Mouse (Mus musculus): Measurements from ENCODE around the gene Ss18l1.

The Ss18l1 gene

DNA sequence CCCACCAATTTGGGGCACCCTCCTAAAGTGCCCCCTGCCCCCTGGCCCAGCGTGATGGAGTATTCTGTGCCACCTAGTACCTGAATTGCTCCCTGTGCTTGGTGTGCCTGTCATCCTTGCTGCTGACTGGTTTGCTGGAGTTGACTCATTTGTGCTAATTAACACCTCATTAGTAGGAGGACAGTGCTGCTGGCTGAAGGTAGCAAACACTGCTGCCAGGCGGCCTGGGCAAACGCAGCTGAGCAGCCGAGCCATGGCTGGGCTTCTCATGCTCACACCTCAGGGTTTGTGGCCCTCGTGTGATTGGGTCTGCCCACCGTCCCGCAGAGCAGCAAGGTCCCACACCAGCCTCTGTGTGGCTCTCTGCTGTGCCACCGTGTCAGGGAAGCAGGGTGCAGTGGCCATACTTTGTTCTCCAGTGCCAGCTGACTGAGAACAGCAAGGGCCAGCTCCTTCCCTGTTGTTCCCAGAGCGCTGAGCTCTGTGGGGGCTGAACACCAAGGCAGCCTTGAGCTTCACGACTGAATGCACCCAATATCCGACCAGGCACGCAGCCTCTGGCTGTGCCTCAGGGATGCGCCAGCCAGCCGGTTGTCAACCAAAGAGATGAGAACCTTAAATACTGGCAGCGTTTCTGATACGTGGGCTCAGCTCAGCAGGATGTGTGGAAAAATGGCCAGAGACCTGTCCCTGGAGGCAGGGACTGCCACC lies 43.8 kb downstream of the Ss18l1 start:
- no peak for DNase-seq (ENCODE audit: low read depth, low spot score)

DNA sequence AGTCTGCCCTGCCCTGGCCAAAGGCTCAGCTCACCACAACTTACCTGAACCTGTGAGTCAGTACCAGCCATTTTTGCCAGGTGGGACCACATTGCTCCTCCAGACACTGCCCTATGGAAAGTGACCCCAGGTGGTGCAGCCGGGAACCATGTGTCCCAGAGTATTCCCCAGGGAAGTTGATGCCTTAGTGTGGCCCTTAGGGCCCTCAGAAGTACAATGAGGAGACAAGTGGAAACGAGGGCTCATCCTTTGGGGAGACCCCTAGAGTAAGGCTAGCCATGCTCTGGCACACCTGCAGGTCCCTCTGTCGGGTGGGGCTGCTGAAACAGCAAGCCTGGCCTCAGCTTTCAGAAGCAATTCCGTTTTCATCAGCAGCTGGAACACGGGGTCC lies 44.3 kb downstream of the Ss18l1 start:
- no peak for DNase-seq (ENCODE audit: low read depth, low spot score)

DNA sequence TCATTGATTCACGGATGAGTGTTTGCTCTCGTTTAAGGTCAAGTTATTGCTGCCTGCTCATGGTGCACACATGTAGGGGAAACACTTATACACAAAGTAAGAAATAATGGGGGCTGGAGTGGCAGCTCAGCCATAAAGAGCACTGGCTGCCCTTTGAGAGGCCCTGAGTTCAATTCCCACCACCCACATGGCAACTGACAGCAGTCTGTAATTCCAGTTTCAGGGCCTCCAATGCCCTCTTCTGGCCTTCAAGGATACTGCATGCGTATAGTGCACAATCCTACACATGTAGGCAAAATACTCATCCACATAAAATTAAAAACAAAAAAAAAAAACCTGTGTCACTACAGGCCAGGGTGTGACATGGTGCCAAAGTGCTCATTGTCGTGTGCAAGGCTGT lies 45.2 kb downstream of the Ss18l1 start:
- no peak for DNase-seq (ENCODE audit: low read depth, low spot score)

DNA sequence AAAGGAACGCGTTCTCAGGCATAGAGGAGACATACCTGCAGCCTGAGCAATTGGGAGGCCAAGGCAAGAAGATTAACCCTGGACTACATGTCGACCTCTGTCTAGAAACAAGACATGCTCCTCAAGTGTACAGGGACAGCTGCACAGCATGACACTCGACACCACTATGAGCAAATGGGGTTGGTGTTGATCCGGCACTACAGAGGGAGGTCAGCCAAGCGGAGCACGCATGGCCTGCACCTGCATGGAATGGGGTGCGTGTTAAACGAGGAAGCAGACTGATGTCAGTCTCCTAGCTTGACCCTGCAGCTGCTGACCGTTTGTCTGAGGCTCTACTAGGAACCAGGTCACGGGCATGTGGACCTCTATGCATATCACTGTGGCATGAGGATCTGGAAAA lies 48.0 kb downstream of the Ss18l1 start:
- DNase-seq (ENCODE audit: low read depth, low spot score) = no peak

DNA sequence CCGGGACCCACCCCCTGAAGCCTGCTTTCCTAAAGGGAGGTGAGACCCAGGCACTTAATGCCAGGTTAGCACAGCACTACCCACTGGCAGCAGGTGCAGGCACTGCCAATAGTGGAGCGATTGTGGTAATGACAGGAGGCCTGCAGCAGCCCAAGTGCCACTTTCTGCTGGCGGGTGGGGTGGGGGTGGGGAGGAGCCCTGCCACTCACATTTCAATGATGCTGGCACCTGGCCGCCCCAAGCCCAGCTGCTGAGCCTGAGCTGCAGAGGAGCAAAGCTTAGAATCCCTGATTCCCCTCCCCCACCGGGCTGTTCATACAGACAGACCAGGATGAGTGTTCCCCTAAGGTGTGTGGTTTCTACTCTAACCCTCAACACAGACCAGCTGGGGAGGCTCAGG lies 53.4 kb downstream of the Ss18l1 start:
- DNase-seq (ENCODE audit: low read depth, low spot score) = no peak

DNA sequence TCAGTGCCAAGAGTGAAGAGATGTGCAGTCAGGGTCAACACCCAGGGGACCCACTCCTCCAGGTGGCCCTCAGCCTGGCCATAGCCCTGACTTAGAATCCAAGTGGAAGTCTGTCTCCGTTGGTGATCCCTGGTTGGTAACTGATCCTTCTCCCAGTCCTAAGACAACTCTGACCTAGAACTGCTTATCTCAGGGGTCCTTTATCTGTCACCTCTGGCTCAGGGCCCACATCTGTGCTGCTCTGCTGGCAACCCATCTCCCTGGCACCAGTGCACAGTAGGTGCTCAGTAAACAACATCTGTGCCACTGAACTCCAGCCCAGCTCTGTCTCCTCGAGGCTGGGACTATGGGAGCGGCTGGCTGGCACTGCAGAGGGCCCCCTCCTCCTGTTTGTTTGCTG lies 55.3 kb downstream of the Ss18l1 start:
- DNase-seq (ENCODE audit: low read depth, low spot score) = no peak

DNA sequence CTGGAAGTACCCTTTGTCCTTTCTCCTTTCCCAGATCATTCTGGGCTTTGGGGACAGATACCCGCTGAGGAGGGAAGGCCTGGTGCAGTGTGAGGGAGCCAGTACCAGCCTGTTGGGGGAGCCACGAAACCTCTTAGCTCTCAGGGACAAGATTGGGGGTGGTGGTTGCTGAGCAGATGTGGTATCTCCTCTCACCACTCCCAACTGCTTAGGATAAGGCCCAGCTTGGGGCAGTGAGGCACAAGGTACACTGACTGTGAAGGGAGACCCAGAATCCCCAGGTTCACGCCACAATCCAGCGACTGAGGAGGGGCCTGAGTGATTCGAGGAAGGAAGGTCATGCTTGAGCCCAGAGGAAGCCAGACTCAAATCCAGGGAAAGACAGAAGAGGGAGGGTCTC lies 55.9 kb downstream of the Ss18l1 start:
- DNase-seq (ENCODE audit: low read depth, low spot score) = no peak

DNA sequence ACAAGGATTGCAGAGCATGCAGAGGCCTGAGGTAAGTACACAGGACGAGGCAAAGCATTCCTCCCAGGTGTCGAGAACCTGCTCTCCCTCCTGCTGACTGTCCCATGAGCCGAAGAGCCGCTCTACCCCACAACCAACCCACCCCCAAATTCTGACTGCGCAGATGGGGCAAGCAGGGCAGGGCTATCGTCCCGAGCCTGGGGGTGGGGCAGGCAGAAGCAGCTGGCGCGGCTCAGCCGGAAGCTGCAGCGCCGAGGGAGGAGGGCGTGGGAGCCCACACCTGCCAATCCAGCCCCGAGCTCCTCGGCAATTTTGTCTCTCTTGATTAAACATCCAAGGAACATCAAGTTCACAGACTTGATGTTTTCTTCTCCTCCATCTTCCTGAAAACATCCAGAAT lies 57.2 kb downstream of the Ss18l1 start:
- peak; percentile 51 for DNase-seq (ENCODE audit: low read depth, low spot score)

DNA sequence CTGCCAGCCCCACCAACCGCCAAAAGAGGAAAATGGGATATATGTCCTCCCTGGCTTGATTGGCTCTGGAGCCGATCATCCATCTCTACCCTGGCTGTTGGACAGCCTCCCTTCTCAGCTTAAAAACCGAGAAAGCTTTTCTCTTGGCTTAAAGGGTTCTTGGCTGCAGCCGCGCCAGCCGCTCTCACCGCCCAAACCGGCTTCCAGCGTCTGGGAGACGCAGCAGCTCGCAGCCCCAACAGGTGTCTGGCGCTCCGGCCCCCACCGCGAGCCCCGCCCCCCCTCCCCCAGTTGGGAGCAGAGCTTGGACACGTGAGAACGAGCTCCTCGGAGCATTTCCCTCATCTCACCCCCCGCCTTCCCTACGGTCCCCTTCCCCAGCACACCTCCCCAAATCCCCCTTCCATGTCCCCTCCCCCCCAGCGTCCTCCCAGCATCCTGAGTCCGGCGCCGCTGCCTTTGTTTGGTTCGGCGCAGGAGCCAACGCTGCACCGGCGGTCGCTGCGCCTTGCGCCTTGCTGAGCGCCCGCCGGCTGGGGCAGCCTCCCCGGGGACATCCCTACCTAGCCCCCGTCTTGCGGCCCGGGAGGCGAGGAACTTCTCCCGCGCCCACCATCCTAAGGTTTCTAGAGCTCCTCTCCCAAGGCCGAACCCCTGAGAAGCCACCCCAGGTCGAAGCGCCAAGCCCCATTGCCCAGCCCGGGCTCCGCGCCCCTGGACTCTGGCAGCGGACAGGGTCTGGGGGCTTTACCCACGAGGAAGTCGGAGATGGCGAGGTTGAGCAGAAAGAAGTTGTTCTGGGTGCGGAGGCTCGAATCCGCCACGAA lies 61.1 kb downstream of the Ss18l1 start:
- no peak for DNase-seq (ENCODE audit: low read depth, low spot score)

DNA sequence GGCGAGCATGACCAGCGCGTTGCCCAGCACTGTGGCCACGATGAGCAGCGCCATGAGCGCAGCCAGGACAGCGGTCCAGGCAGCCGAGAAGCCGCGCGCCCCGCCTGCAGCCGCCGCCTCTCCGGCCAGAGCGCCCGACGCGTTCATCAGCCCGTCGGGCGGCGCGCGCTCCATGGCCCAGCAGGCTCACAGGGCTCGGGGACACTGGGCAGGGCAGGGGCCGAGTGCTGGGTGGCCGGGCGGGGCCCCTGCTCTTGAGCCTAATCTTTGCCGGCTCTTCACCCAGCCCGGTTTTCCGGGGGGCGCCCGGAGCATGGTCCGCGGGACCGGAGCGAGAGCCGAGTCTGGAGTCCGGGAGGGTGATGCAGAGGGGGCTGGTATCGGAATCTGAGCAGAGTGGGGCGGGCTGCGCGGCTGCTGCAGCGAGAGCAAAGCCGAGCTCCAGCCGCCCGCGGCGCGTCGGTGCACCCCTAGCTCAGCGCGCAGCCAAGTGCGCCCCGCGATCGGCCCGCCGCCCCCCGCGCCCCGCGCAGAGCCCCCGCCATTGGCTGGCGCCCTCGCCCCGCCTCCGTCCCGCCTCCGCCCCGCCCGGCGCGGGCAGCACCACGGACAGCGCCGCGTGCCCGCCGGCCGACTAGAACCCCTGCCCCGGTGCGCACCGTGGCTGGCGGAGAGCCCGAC lies 61.8 kb downstream of the Ss18l1 start, which contains the start of gene Hrh3:
Gene Hrh3, minus strand, starts transcription at position 511 of the 681 bp plus-strand sequence.
- peak; percentile 67 for DNase-seq (ENCODE audit: low read depth, low spot score)

DNA sequence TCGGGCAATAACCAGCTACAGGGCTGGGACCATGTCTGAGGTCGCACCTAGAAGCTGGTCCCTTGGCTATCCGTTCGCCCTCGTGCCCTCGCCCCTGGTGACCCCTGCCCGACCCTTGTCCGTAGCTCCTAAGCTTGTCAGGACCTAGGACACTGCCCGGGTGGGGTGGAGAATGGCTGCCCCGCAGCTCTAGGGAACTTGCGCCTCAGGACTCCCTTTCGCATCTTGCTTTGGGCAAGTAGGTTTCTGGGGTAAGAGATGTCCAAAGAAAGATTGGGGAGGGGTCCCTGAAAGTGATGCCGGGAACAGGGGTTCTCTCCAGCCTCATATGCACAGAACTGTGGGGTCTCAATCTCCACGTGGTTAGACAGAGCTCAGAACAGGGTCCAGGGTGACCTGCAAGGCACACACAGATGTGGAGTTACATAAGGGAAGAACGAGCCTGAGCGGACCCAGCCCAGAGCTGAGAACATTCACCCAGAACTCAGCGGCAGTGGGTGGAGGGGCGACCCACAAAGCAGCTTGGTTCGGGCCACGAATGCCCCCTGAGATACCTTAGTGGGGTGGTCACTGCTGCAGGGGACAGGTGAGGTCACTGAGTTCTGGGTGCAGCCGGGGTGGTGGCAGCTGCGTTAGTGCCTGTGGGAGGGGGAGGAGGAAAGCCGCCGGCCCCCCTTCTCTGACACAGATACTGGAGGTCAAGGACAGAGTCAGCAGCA lies 62.5 kb downstream of the Ss18l1 start:
- DNase-seq (ENCODE audit: low read depth, low spot score) = no peak

DNA sequence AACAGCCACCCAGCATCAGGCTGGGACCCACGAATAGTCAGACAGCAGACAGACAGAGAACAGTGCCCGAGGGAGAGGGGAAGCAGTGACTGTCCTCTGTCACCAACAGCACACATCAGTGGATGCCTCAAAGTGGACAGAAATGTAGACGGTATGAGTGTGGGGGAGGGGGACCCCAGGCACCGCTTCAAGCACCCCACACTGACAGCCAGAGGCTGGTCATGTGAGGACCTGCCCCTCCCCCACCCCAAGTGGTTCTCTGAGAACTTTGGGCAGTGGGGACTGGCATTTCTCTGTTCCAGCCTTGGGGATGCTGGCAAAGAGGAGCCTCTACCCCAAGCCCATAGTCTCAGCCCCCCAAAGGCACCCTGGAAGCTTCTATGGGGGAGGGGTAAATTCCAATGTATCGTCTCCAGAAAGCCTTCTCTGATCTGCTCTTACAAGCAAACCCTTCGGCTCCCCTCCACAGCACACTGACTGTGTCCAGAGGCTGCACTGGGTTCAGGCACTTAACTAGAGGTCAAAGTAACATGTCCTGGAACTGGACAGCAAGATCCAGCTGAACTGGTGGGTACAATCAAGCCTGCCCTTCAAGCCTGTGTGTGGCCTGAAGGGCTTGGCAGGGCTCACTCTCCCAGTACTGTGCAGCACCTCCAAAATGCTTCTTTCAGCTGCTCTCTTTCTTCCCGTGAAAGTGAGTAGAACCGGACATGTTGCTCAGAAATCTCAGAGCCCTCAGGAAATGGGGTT lies 63.3 kb downstream of the Ss18l1 start:
- peak; percentile 15 for DNase-seq (ENCODE audit: low read depth, low spot score)

DNA sequence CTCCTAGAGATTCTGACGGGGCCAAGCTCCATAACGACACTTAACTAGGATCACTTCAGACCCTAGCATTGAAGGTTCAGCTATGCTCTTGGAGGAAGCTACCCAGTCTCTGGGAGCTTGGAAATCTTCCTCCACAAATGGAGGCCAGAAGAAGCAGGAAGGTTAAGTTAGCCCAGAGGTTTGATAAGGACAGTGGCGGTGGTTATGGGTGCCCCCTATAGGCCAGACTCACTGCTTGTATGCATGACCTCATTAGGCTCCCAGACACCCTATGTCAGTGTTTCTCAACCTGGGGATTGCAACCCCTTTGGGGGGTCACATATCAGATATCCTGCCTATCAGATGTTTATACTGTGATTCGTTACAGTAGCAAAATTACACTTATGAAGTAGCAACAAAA lies 64.8 kb downstream of the Ss18l1 start:
- peak; percentile 51 for DNase-seq (ENCODE audit: low read depth, low spot score)

DNA sequence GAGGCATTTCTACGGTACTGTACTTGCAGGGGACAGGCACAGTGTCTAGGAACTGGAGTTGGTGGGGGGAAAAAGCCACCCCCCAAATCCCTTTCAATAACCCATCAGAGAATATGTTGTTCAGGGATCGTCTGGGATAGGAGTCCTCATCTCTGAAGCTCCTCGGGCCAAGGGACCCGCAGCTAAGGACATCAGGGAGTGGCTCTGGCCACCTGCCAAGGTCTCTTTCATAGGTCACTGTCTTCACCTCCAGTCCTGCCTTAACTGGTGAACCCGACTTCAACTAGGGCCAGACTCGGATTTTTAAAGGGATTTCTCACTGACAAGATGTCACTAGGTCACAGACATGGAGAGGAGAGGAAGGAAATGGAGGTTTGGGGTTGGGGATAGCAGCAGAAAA lies 66.0 kb downstream of the Ss18l1 start:
- DNase-seq (ENCODE audit: low read depth, low spot score) = no peak

DNA sequence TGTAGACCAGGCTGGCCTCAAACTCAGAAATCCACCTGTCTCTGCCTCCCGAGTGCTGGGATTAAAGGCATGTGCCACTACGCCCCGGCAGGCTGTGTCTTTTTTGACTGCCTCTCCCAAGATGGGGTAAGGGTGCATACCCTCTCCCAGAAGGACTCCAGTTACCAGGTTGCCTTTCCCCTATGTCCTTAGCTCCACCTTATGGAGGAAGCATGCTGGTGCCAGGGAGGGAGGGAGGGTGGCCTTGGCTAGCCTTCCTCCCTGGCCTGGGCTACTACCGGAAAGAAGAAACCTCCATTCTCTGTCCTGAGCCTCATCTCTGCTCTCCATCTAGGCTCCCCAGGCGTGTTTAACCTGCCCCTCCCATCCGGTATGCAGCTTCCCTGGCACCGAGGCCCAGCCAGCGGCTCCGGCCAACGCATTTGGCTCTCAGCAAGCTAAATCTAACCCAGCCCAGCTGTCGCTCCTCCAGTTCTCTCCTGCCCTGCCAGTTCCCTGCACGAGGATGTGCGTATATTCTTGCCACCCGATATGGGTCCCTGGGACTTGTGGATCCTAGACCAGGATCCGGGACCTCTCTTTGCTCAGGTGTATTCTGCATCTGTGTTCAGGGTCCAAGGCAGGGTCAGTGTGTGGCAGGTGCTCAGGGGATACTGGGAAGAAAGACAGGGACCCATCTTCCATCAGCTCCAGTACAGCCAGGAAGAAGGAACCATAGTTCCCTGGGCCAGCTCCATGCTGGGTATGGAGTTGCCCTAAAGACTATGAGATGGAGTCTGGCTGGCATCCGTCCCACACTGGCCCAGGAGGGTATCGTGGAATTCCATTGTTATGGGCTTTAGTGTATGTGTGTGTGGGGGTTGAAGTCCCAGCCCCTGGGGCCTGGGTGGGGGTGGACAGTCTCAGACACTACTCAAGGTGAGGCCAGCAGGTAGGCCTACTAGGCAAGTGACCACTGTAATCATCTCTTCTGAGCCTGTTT lies 71.9 kb downstream of the Ss18l1 start:
- no peak for DNase-seq (ENCODE audit: low read depth, low spot score)

DNA sequence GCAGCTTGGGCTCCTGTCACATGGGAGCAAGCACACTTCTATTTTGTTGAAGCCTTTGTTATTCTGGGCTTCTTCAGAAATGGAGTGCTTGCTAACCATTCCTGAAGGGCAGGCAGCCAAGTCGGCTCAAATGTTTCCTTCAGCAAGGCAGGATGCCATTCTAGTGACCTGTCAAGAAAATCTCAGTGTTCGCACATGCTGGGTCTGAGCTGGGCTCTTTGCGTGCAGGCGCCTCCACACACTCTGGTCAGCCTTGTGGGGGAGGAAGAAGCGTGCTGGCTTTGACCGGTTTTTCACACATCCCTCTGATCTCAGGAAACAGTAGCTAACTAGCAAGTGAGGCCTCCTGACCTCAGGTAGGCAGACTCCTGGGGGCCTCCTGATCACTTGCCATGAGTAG lies 73.0 kb downstream of the Ss18l1 start:
- DNase-seq (ENCODE audit: low read depth, low spot score) = no peak

DNA sequence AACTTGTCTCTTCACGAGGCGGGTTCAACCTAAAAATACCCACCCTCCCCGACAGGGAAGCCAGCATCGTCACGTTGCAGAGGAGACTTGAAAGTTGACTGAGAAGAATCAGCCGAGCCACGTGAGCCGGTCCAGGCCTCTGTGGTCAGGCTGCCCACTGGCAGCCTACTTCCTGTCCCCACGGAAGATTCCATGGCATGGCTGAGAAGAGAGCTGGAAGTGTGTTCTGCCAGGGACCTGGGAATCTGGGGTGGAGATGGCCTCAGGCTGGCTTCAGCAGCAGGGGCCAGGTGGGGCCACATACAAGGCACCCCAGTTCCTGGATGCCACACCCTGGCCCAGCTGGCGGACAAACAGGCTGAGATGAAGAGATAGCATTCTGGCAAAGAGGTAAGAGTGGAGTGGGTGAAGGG lies 73.8 kb downstream of the Ss18l1 start:
- no peak for DNase-seq (ENCODE audit: low read depth, low spot score)

DNA sequence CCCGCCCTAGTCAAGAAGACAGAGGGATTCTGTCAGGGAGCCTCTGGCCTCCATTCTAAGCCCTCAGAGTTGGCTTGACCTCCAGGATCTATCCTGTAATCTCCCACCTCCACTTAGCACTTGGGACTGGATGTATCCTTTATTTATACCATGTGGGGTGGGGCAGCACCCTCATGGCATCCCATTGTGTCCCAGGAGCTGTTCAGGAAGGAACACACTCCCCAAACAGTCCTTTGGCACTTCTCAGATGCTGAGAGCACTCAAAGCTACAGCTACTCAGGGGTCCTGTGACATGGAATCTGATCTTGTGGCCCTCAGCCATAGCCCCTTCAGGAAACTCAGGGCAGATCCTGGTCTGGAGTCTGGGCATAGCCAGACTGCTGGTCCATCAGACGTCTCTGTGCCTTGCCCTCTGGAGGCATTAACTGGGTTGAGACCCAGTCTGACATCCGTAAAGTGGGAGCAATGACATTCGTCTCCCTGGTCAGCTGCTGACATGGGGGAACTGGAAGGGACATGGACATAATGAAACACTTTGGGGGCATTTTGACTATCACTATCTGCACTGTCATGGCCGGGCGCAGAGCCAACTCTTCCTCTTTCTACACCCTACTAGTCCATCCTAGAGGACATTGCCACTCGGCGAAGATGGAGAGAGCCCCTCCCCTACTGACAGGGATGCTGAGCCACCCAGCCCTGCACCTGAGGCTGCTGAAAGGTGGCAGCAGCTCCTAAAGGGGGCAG lies 74.6 kb downstream of the Ss18l1 start:
- no peak for DNase-seq (ENCODE audit: low read depth, low spot score)

DNA sequence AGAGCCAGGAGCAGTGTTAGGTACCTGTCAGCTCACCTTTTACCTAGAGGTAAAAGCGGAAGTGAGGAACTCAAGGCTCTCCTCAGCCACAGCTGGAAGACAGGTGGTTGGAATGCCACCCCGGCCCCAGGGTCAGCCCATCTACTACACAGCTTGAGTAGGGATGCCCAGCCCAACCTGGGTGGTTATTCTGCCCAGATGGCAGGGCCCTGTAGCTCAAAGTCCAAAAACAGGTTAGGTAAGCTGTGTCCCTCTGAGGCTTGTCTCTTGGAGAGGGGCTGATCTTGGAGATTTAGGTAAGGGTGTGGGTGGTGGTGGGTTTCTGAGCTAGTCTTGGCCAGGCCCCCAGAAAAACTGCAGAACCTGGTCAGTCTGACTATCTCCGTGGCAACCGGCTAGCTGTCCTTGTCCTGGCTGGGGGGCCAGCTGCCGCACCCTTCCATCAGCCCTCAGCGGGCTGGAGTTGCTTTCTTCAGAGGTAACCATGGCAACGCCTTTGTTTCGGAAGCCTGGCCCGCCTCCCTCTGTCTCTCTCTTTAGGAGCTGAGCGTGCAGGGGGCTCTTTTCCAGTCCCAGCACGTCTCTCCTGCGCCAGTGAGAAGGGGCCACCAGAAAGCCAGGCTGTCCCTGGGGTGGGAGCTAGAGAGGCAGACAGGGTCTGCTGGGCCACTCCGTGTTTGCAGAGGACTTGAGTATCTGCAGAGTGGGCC lies 75.3 kb downstream of the Ss18l1 start:
- DNase-seq (ENCODE audit: low read depth, low spot score) = peak; percentile 55

All from CD4-positive, CD25-positive, alpha-beta regulatory T cell, adult 2 months (primary cell).